Mouse (Mus musculus): Measurements from ENCODE around the gene Ctr9. TPM values are rescaled to one million over a fixed set of nuclear protein-coding genes. Genes with fewer than 3 reads are reported as not detected.

Gene Ctr9
- polyA plus RNA-seq, 1 experiment from 2014 or later: 22.9 TPM

DNA sequence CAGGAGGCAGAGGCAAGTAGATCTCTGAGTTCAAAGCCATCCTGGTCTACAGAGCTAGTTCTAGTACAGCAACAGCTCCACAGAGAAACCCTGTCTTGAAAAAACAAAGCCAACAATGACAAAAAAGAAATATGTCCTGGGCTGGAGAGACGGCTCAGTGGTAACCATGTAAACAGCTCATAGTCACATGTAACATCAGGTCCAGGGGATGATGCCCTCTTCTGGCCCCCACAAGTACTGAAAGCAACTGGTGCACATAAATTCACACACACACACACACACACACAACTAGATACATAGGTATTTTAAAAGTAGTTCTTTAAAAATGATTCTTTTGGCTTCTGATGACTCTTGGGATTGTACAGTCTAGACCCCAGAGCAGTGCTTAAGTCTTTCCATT, 34.2 kb downstream of the Ctr9 start:
- WGBS (ENCODE audit: insufficient replicate concordance): 81% methylated on average over 1 of the region's 1 CpGs
- Histone ChIP-seq H3K9ac (ENCODE audit: low read depth, low read length) (no peak overlapping the region), H3K9me3 (replicated peaks; ENCODE audit: control insufficient read depth, low read length) (peaks cover 5% of the 10 kb centered on the region), H3K4me2 (ENCODE audit: low read depth, low read length) (no peak overlapping the region), H3K4me1 (ENCODE audit: control insufficient read depth, low read depth, low read length) (no peaks in the 10 kb centered on the region), H3K36me3 (ENCODE audit: control insufficient read depth, insufficient read depth) (peaks cover 6% of the 10 kb centered on the region), H3K27ac (ENCODE audit: low read length) (no peak overlapping the region), H3K27me3 (ENCODE audit: control insufficient read depth, insufficient read depth, low read depth, low read length) (no peaks in the 10 kb centered on the region), H3K4me3 (ENCODE audit: low read depth, low read length) (no peak overlapping the region)
- no peak for ATAC-seq (ENCODE audit: low read depth)

DNA sequence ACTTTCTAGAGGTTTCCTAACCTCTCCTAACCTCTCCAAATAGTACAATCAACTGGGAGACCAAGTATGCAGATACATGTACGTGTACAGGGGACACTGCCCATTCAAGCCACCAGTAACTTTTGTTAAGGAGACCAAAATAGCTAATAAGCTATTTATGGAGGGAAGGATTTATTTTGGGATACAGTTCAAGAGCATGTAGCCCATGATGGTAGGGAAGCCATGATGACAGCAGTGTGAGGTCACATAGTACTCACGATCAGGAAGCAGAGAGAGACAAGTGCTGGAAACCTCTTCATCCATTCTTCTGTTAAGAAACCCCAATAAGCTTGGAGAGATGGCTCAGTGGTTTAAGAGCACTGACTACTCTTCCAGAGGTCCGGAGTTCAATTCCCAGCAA, 39.4 kb downstream of the Ctr9 start:
- ATAC-seq (ENCODE audit: low read depth): no peak
- H3K9ac ChIP-seq (ENCODE audit: low read depth, low read length): no peak overlapping the region
- H3K27me3 ChIP-seq (ENCODE audit: control insufficient read depth, insufficient read depth, low read depth, low read length): no peaks in the 10 kb centered on the region
- H3K4me2 ChIP-seq (ENCODE audit: low read depth, low read length): no peak overlapping the region
- H3K4me1 ChIP-seq (ENCODE audit: control insufficient read depth, low read depth, low read length): no peaks in the 10 kb centered on the region
- peaks cover 6% of the 10 kb centered on the region for H3K9me3 ChIP-seq (replicated peaks; ENCODE audit: control insufficient read depth, low read length)
- peaks cover 56% of the 10 kb centered on the region for H3K36me3 ChIP-seq (ENCODE audit: control insufficient read depth, insufficient read depth)
- 93% methylated on average over 3 of the region's 3 CpGs for WGBS (ENCODE audit: insufficient replicate concordance)
- no peak overlapping the region for H3K27ac ChIP-seq (ENCODE audit: low read length)
- H3K4me3 ChIP-seq (ENCODE audit: low read depth, low read length): no peak overlapping the region

DNA sequence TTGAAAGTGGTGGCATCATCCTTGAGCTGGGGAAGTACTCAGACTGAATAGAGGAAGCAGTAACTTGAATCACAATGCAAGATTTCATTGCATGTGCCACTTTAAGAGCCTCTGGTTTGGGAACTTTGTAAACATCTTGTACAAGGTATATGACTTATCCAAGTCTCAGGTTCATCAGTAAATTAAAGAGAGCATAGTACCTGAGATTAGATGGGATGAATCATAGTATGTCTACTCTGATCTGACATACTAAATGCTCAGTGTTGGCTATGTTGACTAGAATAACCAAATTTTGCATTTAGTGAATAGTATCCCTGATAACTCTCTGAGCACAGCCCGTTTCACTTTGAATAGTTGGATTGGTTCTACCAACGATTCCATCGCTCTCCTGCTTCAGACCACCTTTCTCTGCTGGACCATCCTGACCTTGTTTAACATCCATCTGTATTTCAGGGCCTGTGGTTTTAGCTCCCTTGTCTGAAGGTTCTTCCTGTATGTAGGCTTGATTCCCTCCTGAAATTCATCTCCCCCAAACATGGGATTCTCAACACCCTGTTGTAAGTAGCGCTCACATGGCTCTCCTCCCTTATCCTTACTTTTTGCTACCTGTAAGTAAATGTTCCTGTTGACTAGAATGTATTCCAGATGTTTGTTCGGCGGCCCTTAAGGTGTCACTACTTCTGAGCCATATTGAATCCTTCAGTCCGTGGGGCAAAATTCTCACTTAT, 40.9 kb downstream of the Ctr9 start:
- H3K36me3 ChIP-seq (ENCODE audit: control insufficient read depth, insufficient read depth): peaks cover 68% of the 10 kb centered on the region
- WGBS (ENCODE audit: insufficient replicate concordance): 92% methylated on average over 7 of the region's 7 CpGs
- no peak for ATAC-seq (ENCODE audit: low read depth)

DNA sequence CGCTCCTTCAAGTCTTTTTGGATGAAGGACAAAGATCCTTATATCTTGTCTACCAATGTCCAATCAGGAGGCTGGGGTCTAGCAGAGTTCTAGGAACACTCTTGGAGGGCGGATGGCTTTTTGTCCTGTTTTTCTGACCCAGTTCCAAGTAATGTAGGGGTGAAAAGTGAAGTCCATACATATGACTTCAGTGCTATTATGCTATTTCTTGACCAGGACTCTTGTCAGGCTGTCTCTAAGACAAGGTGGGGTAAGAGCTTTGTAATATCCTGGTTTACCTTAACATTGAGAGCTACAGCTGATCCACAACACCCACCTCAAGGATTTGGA, 41.4 kb downstream of the Ctr9 start:
- no peak for ATAC-seq (ENCODE audit: low read depth)
- Histone ChIP-seq H3K9ac (ENCODE audit: low read depth, low read length) (no peak overlapping the region), H3K36me3 (ENCODE audit: control insufficient read depth, insufficient read depth) (peaks cover 73% of the 10 kb centered on the region), H3K27ac (ENCODE audit: low read length) (no peak overlapping the region), H3K4me3 (ENCODE audit: low read depth, low read length) (no peak overlapping the region), H3K27me3 (ENCODE audit: control insufficient read depth, insufficient read depth, low read depth, low read length) (no peaks in the 10 kb centered on the region), H3K9me3 (replicated peaks; ENCODE audit: control insufficient read depth, low read length) (peaks cover 6% of the 10 kb centered on the region), H3K4me2 (ENCODE audit: low read depth, low read length) (no peak overlapping the region), H3K4me1 (ENCODE audit: control insufficient read depth, low read depth, low read length) (no peaks in the 10 kb centered on the region; the same call in 1 of the 2 replicates)
- WGBS (ENCODE audit: insufficient replicate concordance): 96% methylated on average over 2 of the region's 2 CpGs

More for the DNA sequence above, 40.9 kb downstream of the Ctr9 start:
- Histone ChIP-seq H3K9ac (ENCODE audit: low read depth, low read length) (no peak overlapping the region), H3K27ac (ENCODE audit: low read length) (no peak overlapping the region), H3K4me1 (ENCODE audit: control insufficient read depth, low read depth, low read length) (no peaks in the 10 kb centered on the region; the same call in 1 of the 2 replicates), H3K4me3 (ENCODE audit: low read depth, low read length) (no peak overlapping the region), H3K27me3 (ENCODE audit: control insufficient read depth, insufficient read depth, low read depth, low read length) (no peaks in the 10 kb centered on the region), H3K9me3 (replicated peaks; ENCODE audit: control insufficient read depth, low read length) (peaks cover 6% of the 10 kb centered on the region), H3K4me2 (ENCODE audit: low read depth, low read length) (no peak overlapping the region)

DNA sequence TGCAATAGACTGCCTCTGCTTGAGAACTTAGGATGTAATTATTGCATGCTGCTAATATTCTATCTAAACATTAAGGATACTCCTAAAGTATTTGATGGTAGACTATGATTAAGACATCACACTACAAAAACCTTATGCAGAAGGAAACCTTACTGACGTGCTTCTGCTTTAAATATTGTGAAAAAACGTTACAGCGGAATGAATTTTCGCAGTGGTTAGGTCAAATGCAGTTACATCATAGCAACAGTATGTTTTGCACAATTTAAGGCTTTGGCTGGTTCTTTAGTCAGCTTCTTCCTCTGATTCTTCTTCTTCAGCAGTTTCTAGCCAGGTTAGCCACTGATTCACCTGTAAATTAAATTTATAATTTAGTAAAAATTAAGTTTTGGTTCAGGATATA, 43.7 kb downstream of the Ctr9 start:
- Histone ChIP-seq H3K9me3 (replicated peaks; ENCODE audit: control insufficient read depth, low read length) (peaks cover 6% of the 10 kb centered on the region), H3K36me3 (ENCODE audit: control insufficient read depth, insufficient read depth) (peaks cover 94% of the 10 kb centered on the region), H3K27me3 (ENCODE audit: control insufficient read depth, insufficient read depth, low read depth, low read length) (no peaks in the 10 kb centered on the region), H3K4me2 (ENCODE audit: low read depth, low read length) (no peak overlapping the region), H3K4me1 (ENCODE audit: control insufficient read depth, low read depth, low read length) (no peaks in the 10 kb centered on the region; the same call in 1 of the 2 replicates), H3K4me3 (ENCODE audit: low read depth, low read length) (no peak overlapping the region), H3K9ac (ENCODE audit: low read depth, low read length) (no peak overlapping the region), H3K27ac (ENCODE audit: low read length) (no peak overlapping the region)
- WGBS (ENCODE audit: insufficient replicate concordance): 84% methylated on average over 4 of the region's 4 CpGs
- no peak for ATAC-seq (ENCODE audit: low read depth)

DNA sequence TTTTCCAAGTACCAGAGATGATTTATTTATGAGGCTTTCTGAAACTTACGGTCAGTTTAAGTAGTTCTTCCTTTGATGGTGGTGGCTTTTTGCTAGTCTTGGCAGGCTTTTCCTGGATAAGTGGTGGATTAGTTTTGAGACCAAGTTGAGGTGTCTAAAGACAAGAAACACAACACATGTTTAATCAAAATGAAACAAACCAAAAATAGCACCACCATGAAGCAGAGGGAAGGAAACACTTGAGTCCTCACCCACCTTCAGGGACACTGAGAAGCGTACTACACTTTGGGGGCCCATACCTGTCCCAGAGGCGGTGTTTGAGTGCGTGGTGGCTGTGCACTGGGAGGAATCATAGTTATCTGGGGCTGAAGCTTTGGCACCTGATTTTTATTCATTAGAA, 46.5 kb downstream of the Ctr9 start:
- Histone ChIP-seq H3K27ac (ENCODE audit: low read length) (no peak overlapping the region), H3K9me3 (replicated peaks; ENCODE audit: control insufficient read depth, low read length) (no peaks in the 10 kb centered on the region), H3K9ac (ENCODE audit: low read depth, low read length) (no peak overlapping the region), H3K27me3 (ENCODE audit: control insufficient read depth, insufficient read depth, low read depth, low read length) (no peaks in the 10 kb centered on the region), H3K36me3 (ENCODE audit: control insufficient read depth, insufficient read depth) (peaks cover 93% of the 10 kb centered on the region), H3K4me2 (ENCODE audit: low read depth, low read length) (no peak overlapping the region), H3K4me1 (ENCODE audit: control insufficient read depth, low read depth, low read length) (peaks cover 7% of the 10 kb centered on the region), H3K4me3 (ENCODE audit: low read depth, low read length) (no peak overlapping the region)
- ATAC-seq (ENCODE audit: low read depth): no peak
- WGBS (ENCODE audit: insufficient replicate concordance): 96% methylated on average over 4 of the region's 4 CpGs

DNA sequence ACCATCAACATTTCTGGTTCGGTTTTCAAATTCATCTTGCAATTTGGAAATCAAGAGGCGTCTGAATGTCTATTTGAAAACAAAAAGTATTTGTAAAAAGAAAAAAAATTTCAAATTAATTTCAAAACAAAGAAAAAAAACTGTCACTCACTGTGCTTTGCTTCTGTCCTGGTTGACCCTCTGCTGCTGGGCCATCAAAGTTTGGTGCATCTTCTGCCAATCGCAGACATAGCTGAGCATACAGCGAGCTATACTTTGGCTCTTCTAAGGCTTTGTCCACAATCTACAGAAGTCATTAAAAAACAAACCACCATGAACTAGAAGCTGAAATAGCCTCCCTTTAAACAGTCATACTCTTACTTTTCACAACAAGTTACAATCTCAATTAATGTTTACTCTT, 49.5 kb downstream of the Ctr9 start:
- H3K36me3 ChIP-seq (ENCODE audit: control insufficient read depth, insufficient read depth): peaks cover 77% of the 10 kb centered on the region
- WGBS (ENCODE audit: insufficient replicate concordance): 95% methylated on average over 4 of the region's 4 CpGs
- H3K27ac ChIP-seq (ENCODE audit: low read length): no peak overlapping the region
- no peak overlapping the region for H3K4me2 ChIP-seq (ENCODE audit: low read depth, low read length)
- H3K9ac ChIP-seq (ENCODE audit: low read depth, low read length): no peak overlapping the region
- no peaks in the 10 kb centered on the region for H3K27me3 ChIP-seq (ENCODE audit: control insufficient read depth, insufficient read depth, low read depth, low read length)
- H3K4me1 ChIP-seq (ENCODE audit: control insufficient read depth, low read depth, low read length): peaks cover 17% of the 10 kb centered on the region
- no peak overlapping the region for H3K4me3 ChIP-seq (ENCODE audit: low read depth, low read length)
- no peaks in the 10 kb centered on the region for H3K9me3 ChIP-seq (replicated peaks; ENCODE audit: control insufficient read depth, low read length)
- no peak for ATAC-seq (ENCODE audit: low read depth)

DNA sequence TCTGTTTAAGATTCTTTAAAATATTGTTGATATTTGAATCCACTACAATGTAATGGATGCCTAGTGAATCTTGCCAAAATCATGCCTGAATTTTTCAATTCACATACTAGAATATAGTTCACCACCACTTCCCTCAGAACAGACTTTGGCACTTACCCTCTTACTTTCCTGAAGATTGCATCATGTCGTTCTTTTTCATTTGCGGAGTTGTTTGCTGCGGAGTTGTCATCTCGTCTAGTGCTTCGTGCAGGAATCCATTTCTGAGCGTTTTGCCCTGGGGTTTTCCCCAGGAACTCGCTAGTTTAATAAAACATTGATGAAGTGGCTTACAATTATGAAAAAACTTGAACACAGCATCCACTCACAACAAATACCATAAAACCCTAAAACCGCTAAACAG, 51.3 kb downstream of the Ctr9 start:
- ATAC-seq (ENCODE audit: low read depth): no peak
- WGBS (ENCODE audit: insufficient replicate concordance): 81% methylated on average over 8 of the region's 8 CpGs
- Histone ChIP-seq H3K4me2 (ENCODE audit: low read depth, low read length) (peak overlapping the region; percentile 89), H3K4me1 (ENCODE audit: control insufficient read depth, low read depth, low read length) (peaks cover 21% of the 10 kb centered on the region), H3K36me3 (ENCODE audit: control insufficient read depth, insufficient read depth) (peaks cover 61% of the 10 kb centered on the region), H3K4me3 (ENCODE audit: low read depth, low read length) (peak overlapping the region; percentile 100), H3K9ac (ENCODE audit: low read depth, low read length) (no peak overlapping the region), H3K27ac (ENCODE audit: low read length) (no peak overlapping the region), H3K27me3 (ENCODE audit: control insufficient read depth, insufficient read depth, low read depth, low read length) (no peaks in the 10 kb centered on the region), H3K9me3 (replicated peaks; ENCODE audit: control insufficient read depth, low read length) (no peaks in the 10 kb centered on the region)

DNA sequence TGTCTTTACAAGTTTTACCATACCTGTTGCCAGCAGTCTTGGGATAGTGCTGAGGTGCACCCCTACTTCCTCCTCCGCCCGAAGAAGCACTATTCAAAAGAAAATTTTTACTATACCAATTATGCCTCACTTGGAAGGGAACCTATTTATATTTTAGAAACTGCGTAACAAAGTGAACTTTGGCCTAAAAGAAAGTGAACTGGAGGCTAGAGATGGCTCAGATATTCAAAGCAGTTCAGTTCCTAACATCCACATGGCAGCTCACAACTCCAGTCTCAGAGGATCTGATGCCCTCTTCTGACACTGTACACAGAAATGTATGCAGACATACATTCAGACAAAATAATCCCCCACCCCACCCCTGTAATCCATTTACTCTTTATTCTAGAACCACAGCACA, 52.1 kb downstream of the Ctr9 start:
- Histone ChIP-seq H3K27me3 (ENCODE audit: control insufficient read depth, insufficient read depth, low read depth, low read length) (no peaks in the 10 kb centered on the region), H3K4me3 (ENCODE audit: low read depth, low read length) (peak overlapping the region; percentile 100), H3K9ac (ENCODE audit: low read depth, low read length) (peak overlapping the region; percentile 100), H3K4me2 (ENCODE audit: low read depth, low read length) (peak overlapping the region; percentile 89), H3K9me3 (replicated peaks; ENCODE audit: control insufficient read depth, low read length) (no peaks in the 10 kb centered on the region), H3K36me3 (ENCODE audit: control insufficient read depth, insufficient read depth) (peaks cover 54% of the 10 kb centered on the region), H3K4me1 (ENCODE audit: control insufficient read depth, low read depth, low read length) (peaks cover 28% of the 10 kb centered on the region), H3K27ac (ENCODE audit: low read length) (peak overlapping the region; percentile 21; the same call in 1 of the 2 replicates)
- WGBS (ENCODE audit: insufficient replicate concordance): 82% methylated on average over 3 of the region's 3 CpGs
- no peak for ATAC-seq (ENCODE audit: low read depth)
